Mouse (Mus musculus): ENCODE measurements around the gene Sh2d1b1. TPM values are rescaled to one million over a fixed set of nuclear protein-coding genes. Genes with fewer than 3 reads are reported as not detected.

The Sh2d1b1 gene
- total RNA-seq, 2 experiments from 2014 or later, result 12.1 to 20.1 TPM

- no peak for ATAC-seq (ENCODE audit: poor library complexity, severe bottlenecking)
Observed at GRCm38 (mm10) chr1:170323001-170323400, 45.9 kb downstream of the Sh2d1b1 start.

- ATAC-seq (ENCODE audit: poor library complexity, severe bottlenecking), result no peak
Observed at GRCm38 (mm10) chr1:170324312-170324711, 47.2 kb downstream of the Sh2d1b1 start.

- no peak for ATAC-seq (ENCODE audit: poor library complexity, severe bottlenecking)
Observed at GRCm38 (mm10) chr1:170325277-170325676, 48.2 kb downstream of the Sh2d1b1 start.

GRCm38 (mm10) chr1:170331926-170332325, 54.8 kb downstream of the Sh2d1b1 start:
- no peak for ATAC-seq (ENCODE audit: poor library complexity, severe bottlenecking)

- no peak for ATAC-seq (ENCODE audit: poor library complexity, severe bottlenecking)
Observed at GRCm38 (mm10) chr1:170332775-170333174, 55.7 kb downstream of the Sh2d1b1 start.

Other genes with a start within 250 kb of the Sh2d1b1 start
- not detected in 2 replicates for gene Ddr2, start 166.6 kb upstream of the Sh2d1b1 start, total RNA-seq (2015)
- gene Ddr2, start 166.6 kb upstream of the Sh2d1b1 start, total RNA-seq (2017), result 0.15 TPM in 1 of 2 replicates, not detected in the other
- gene Uap1, start 102.4 kb upstream of the Sh2d1b1 start, total RNA-seq (2015), result 57.7 and 66.6 TPM in 2 replicates
- 58.5 and 79.1 TPM in 2 replicates for gene Uap1, start 102.4 kb upstream of the Sh2d1b1 start, total RNA-seq (2017)
- 43.0 and 50.9 TPM in 2 replicates for gene Uhmk1, start 61.9 kb upstream of the Sh2d1b1 start, total RNA-seq (2015)
- 48.3 and 55.7 TPM in 2 replicates for gene Uhmk1, start 61.9 kb upstream of the Sh2d1b1 start, total RNA-seq (2017)
- gene Sh2d1b2, start 44.6 kb upstream of the Sh2d1b1 start, total RNA-seq (2015), result 0.57 TPM in 1 of 2 replicates, not detected in the other
- not detected in 2 replicates for gene Sh2d1b2, start 44.6 kb upstream of the Sh2d1b1 start, total RNA-seq (2017)
- 5.7 and 5.8 TPM in 2 replicates for gene Gm7694, start 29.0 kb downstream of the Sh2d1b1 start, total RNA-seq (2015)
- 2.7 and 4.1 TPM in 2 replicates for gene Gm7694, start 29.0 kb downstream of the Sh2d1b1 start, total RNA-seq (2017)
- gene Spata46, start 31.5 kb downstream of the Sh2d1b1 start, total RNA-seq (2015), result not detected in 2 replicates
- gene Spata46, start 31.5 kb downstream of the Sh2d1b1 start, total RNA-seq (2017), result not detected in 2 replicates